Comparison of ENCODE assay signal across 14 mouse cellular contexts in genomic region chr7:101869163-101869500, GRCm38 (mm10). TPM values are rescaled to one million over a fixed set of nuclear protein-coding genes. Genes with fewer than 3 reads are reported as not detected.
DNase-seq lines count a peak whose midpoint lies in the region; ATAC-seq and TF ChIP-seq lines count a peak whose summit lies in the region.
"Had no signal": no experiment of that assay in that cellular context is flagged by ENCODE, and none has a peak within 500 bp of the region (broad histone marks: within the 10 kb centered on the region; RNA-seq: fewer than 3 reads in every experiment).

No protein-coding gene starts in this region.

- peak overlapping the region; percentile 77 for H3K27ac ChIP-seq in forebrain, embryonic 10.5 days
- H3K27ac ChIP-seq in forebrain, embryonic 13.5 days, result no peak overlapping the region
- peak overlapping the region; percentile 96 for H3K27ac ChIP-seq in ES-Bruce4 (ENCODE audit: insufficient read depth, low read length)
- H3K27ac ChIP-seq in intestine, embryonic 15.5 days, result peak overlapping the region; percentile 23; the same call in 1 of the 2 replicates
- H3K27ac ChIP-seq in embryonic facial prominence, embryonic 10.5 days (replicated peaks), result no peak overlapping the region
- H3K27ac ChIP-seq in gastrocnemius, adult 2 months, result no peak overlapping the region
- H3K27ac ChIP-seq: liver, embryonic 15.5 days; macrophage; neural tube, embryonic 12.5 days had no signal

- no peaks in the 10 kb centered on the region for H3K9me3 ChIP-seq in forebrain, embryonic 10.5 days
- H3K9me3 ChIP-seq in forebrain, embryonic 13.5 days (replicated peaks), result no peaks in the 10 kb centered on the region
- no peaks in the 10 kb centered on the region for H3K9me3 ChIP-seq in ES-Bruce4 (replicated peaks; ENCODE audit: control insufficient read depth, insufficient read depth, low read length, poor library complexity, severe bottlenecking)
- H3K9me3 ChIP-seq in intestine, embryonic 15.5 days, result no peaks in the 10 kb centered on the region
- H3K9me3 ChIP-seq in embryonic facial prominence, embryonic 10.5 days, result no peaks in the 10 kb centered on the region
- H3K9me3 ChIP-seq: liver, embryonic 15.5 days; neural tube, embryonic 12.5 days had no signal

- ATAC-seq in forebrain, embryonic 13.5 days, result no peak
- ATAC-seq in intestine, embryonic 15.5 days, result no peak; the same call in 1 of the 2 replicates

- H3K4me1 ChIP-seq in forebrain, embryonic 10.5 days, result peaks cover 26% of the 10 kb centered on the region
- H3K4me1 ChIP-seq in forebrain, embryonic 13.5 days, result 0 out of 2 replicates have a peak, but pooled peaks cover 2% of the 10 kb centered on the region
- no peaks in the 10 kb centered on the region for H3K4me1 ChIP-seq in ES-Bruce4 (ENCODE audit: control insufficient read depth, insufficient read depth, low read length)
- H3K4me1 ChIP-seq in intestine, embryonic 15.5 days (replicated peaks), result peaks cover 9% of the 10 kb centered on the region; the same call in 1 of the 2 replicates
- peaks cover 7% of the 10 kb centered on the region; the same call in 1 of the 2 replicates for H3K4me1 ChIP-seq in embryonic facial prominence, embryonic 10.5 days
- H3K4me1 ChIP-seq: neural tube, embryonic 12.5 days had no signal

- H3K4me3 ChIP-seq in forebrain, embryonic 10.5 days, result no peak overlapping the region
- no peak overlapping the region for H3K4me3 ChIP-seq in forebrain, embryonic 13.5 days
- H3K4me3 ChIP-seq in ES-Bruce4 (ENCODE audit: low read depth, low read length), result peak overlapping the region; percentile 46
- H3K4me3 ChIP-seq in intestine, embryonic 15.5 days (replicated peaks), result peak overlapping the region; percentile 37
- no peak overlapping the region for H3K4me3 ChIP-seq in embryonic facial prominence, embryonic 10.5 days
- H3K4me3 ChIP-seq in gastrocnemius, adult 2 months, result no peak overlapping the region
- H3K4me3 ChIP-seq: liver, embryonic 15.5 days; neural tube, embryonic 12.5 days had no signal

- TF ChIP-seq EP300 in ES-Bruce4 (IDR thresholded peaks at IDR 0.05; ENCODE audit: insufficient read depth, low read depth, low read length), result no peak

- no peak for TF ChIP-seq CTCF in ES-Bruce4 (IDR thresholded peaks at IDR 0.05; ENCODE audit: low read depth, low read length)
- no peak for TF ChIP-seq CTCF in gastrocnemius, adult 2 months (IDR thresholded peaks at IDR 0.05)

- intact Hi-C loops in gastrocnemius, adult 2 months (cut with DNase I), result no loop called here

- no peak for TF ChIP-seq POLR2A in ES-Bruce4 (IDR thresholded peaks at IDR 0.05; ENCODE audit: insufficient read depth, low read length)

- H3K27me3 ChIP-seq in forebrain, embryonic 10.5 days (ENCODE audit: poor library complexity, severe bottlenecking), result no peaks in the 10 kb centered on the region
- no peaks in the 10 kb centered on the region for H3K27me3 ChIP-seq in forebrain, embryonic 13.5 days
- H3K27me3 ChIP-seq in ES-Bruce4 (ENCODE audit: control insufficient read depth, insufficient read depth, low read length, poor library complexity, severe bottlenecking), result no peaks in the 10 kb centered on the region
- H3K27me3 ChIP-seq in intestine, embryonic 15.5 days (replicated peaks), result no peaks in the 10 kb centered on the region
- H3K27me3 ChIP-seq in embryonic facial prominence, embryonic 10.5 days (replicated peaks; ENCODE audit: low read depth, poor library complexity, severe bottlenecking), result no peaks in the 10 kb centered on the region
- H3K27me3 ChIP-seq: liver, embryonic 15.5 days; neural tube, embryonic 12.5 days had no signal

- no peak overlapping the region for H3K4me2 ChIP-seq in forebrain, embryonic 13.5 days
- H3K4me2 ChIP-seq in intestine, embryonic 15.5 days (replicated peaks), result peak overlapping the region; percentile 33
- H3K4me2 ChIP-seq: liver, embryonic 15.5 days; neural tube, embryonic 12.5 days had no signal

- no peak overlapping the region for H3K9ac ChIP-seq in forebrain, embryonic 13.5 days
- H3K9ac ChIP-seq in ES-Bruce4 (ENCODE audit: low read depth, poor library complexity, severe bottlenecking), result peak overlapping the region; percentile 71
- H3K9ac ChIP-seq in intestine, embryonic 15.5 days, result no peak overlapping the region
- H3K9ac ChIP-seq: liver, embryonic 15.5 days; neural tube, embryonic 12.5 days had no signal

- peak; percentile 48 for DNase-seq in forebrain, embryonic 10.5 days (ENCODE audit: extremely low spot score, low spot score)
- DNase-seq in kidney, postnatal 14 days, result peak; percentile 19
- no peak for DNase-seq in embryonic facial prominence, embryonic 10.5 days (ENCODE audit: low spot score)
- no peak for DNase-seq in lung, postnatal 10 days
- DNase-seq in gastrocnemius, adult 2 months, result no peak
- DNase-seq: gastrocnemius, postnatal 36 days; left cerebral cortex, postnatal 4 days had no signal

- WGBS in forebrain, embryonic 10.5 days, result 51% methylated on average over 7 of the region's 7 CpGs
- WGBS in forebrain, embryonic 13.5 days, result 46% methylated on average over 7 of the region's 7 CpGs
- 64% methylated on average over 7 of the region's 7 CpGs for WGBS in intestine, embryonic 15.5 days
- 55% methylated on average over 7 of the region's 7 CpGs for WGBS in embryonic facial prominence, embryonic 10.5 days

- no peaks in the 10 kb centered on the region for H3K36me3 ChIP-seq in forebrain, embryonic 10.5 days (replicated peaks)
- H3K36me3 ChIP-seq in forebrain, embryonic 13.5 days (ENCODE audit: poor library complexity, severe bottlenecking), result no peaks in the 10 kb centered on the region
- no peaks in the 10 kb centered on the region for H3K36me3 ChIP-seq in ES-Bruce4 (ENCODE audit: control insufficient read depth, insufficient read depth, low read length, poor library complexity, severe bottlenecking)
- no peaks in the 10 kb centered on the region for H3K36me3 ChIP-seq in intestine, embryonic 15.5 days
- no peaks in the 10 kb centered on the region for H3K36me3 ChIP-seq in embryonic facial prominence, embryonic 10.5 days (replicated peaks)
- H3K36me3 ChIP-seq: liver, embryonic 15.5 days; neural tube, embryonic 12.5 days had no signal

RNA-seq across cellular contexts. Expression of gene Folr1, which starts 1.5 kb away (rescaled TPM):
- polyA plus RNA-seq in forebrain, embryonic 10.5 days (2016; fragmentation: Nextera tagmentation; extraction: Ambion mirVana), result 11.9 and 13.1 TPM in 2 replicates
- polyA plus RNA-seq in forebrain, embryonic 13.5 days (2015; fragmentation: Nextera tagmentation; extraction: Ambion mirVana), result 8.6 and 20.1 TPM in 2 replicates
- 54.6 and 59.8 TPM in 2 replicates for polyA plus RNA-seq in ES-Bruce4 (2011; ENCODE audit: insufficient read depth, insufficient read length, low read depth, missing spikeins)
- polyA plus RNA-seq in intestine, embryonic 15.5 days (2015; fragmentation: Nextera tagmentation; extraction: Ambion mirVana), result 121 and 149 TPM in 2 replicates
- polyA plus RNA-seq in embryonic facial prominence, embryonic 10.5 days (2016; fragmentation: Nextera tagmentation; extraction: Ambion mirVana), result 1.2 and 2.4 TPM in 2 replicates
- 1 to 10 TPM; 2.4 to 2.8 TPM for total RNA-seq in gastrocnemius, adult 2 months (2021)
- total RNA-seq: common myeloid progenitor, adult 5-6 weeks had no signal
- polyA plus RNA-seq: macrophage had no signal

RNA-seq across cellular contexts. Expression of gene Anapc15, which starts 5.6 kb away (rescaled TPM):
- 122 and 127 TPM in 2 replicates for polyA plus RNA-seq in forebrain, embryonic 10.5 days (2016; fragmentation: Nextera tagmentation; extraction: Ambion mirVana)
- polyA plus RNA-seq in forebrain, embryonic 13.5 days (2015; fragmentation: Nextera tagmentation; extraction: Ambion mirVana), result 95.4 and 106 TPM in 2 replicates
- polyA plus RNA-seq in ES-Bruce4 (2011; ENCODE audit: insufficient read depth, insufficient read length, low read depth, missing spikeins), result 70.7 and 96.2 TPM in 2 replicates
- 71.5 and 74.7 TPM in 2 replicates for polyA plus RNA-seq in intestine, embryonic 15.5 days (2015; fragmentation: Nextera tagmentation; extraction: Ambion mirVana)
- polyA plus RNA-seq in embryonic facial prominence, embryonic 10.5 days (2016; fragmentation: Nextera tagmentation; extraction: Ambion mirVana), result 118 and 119 TPM in 2 replicates
- total RNA-seq in gastrocnemius, adult 2 months (2021), result 10 to 100 TPM; 17.3 to 26.6 TPM

RNA-seq across cellular contexts. Expression of gene Folr2, which starts 12.1 kb away (rescaled TPM):
- 0.47 and 0.68 TPM in 2 replicates for polyA plus RNA-seq in forebrain, embryonic 10.5 days (2016; fragmentation: Nextera tagmentation; extraction: Ambion mirVana)
- 0.67 and 0.75 TPM in 2 replicates for polyA plus RNA-seq in forebrain, embryonic 13.5 days (2015; fragmentation: Nextera tagmentation; extraction: Ambion mirVana)
- polyA plus RNA-seq in ES-Bruce4 (2011; ENCODE audit: insufficient read depth, insufficient read length, low read depth, missing spikeins), result 1.2 TPM in 2 replicates
- 2.3 and 2.9 TPM in 2 replicates for polyA plus RNA-seq in intestine, embryonic 15.5 days (2015; fragmentation: Nextera tagmentation; extraction: Ambion mirVana)
- polyA plus RNA-seq in embryonic facial prominence, embryonic 10.5 days (2016; fragmentation: Nextera tagmentation; extraction: Ambion mirVana), result 0.49 TPM in 1 of 2 replicates, not detected in the other
- 1 to 10 TPM in 1 of 2 experiments, under 1 TPM in 1; 0.77 to 4.3 TPM for total RNA-seq in gastrocnemius, adult 2 months (2021)
- total RNA-seq: common myeloid progenitor, adult 5-6 weeks had no signal

RNA-seq across cellular contexts. Expression of gene Inppl1, which starts 31.1 kb away (rescaled TPM):
- 45.8 and 46.2 TPM in 2 replicates for polyA plus RNA-seq in forebrain, embryonic 10.5 days (2016; fragmentation: Nextera tagmentation; extraction: Ambion mirVana)
- polyA plus RNA-seq in forebrain, embryonic 13.5 days (2015; fragmentation: Nextera tagmentation; extraction: Ambion mirVana), result 23.9 and 31.8 TPM in 2 replicates
- 64.0 and 67.9 TPM in 2 replicates for polyA plus RNA-seq in ES-Bruce4 (2011; ENCODE audit: insufficient read depth, insufficient read length, low read depth, missing spikeins)
- polyA plus RNA-seq in intestine, embryonic 15.5 days (2015; fragmentation: Nextera tagmentation; extraction: Ambion mirVana), result 34.9 and 35.4 TPM in 2 replicates
- polyA plus RNA-seq in embryonic facial prominence, embryonic 10.5 days (2016; fragmentation: Nextera tagmentation; extraction: Ambion mirVana), result 38.4 and 46.7 TPM in 2 replicates
- 10 to 100 TPM; 89.0 to 96.5 TPM for total RNA-seq in gastrocnemius, adult 2 months (2021)

RNA-seq across cellular contexts. Expression of gene Lamtor1, which starts 36.6 kb away (rescaled TPM):
- 157 and 165 TPM in 2 replicates for polyA plus RNA-seq in forebrain, embryonic 10.5 days (2016; fragmentation: Nextera tagmentation; extraction: Ambion mirVana)
- 152 and 158 TPM in 2 replicates for polyA plus RNA-seq in forebrain, embryonic 13.5 days (2015; fragmentation: Nextera tagmentation; extraction: Ambion mirVana)
- polyA plus RNA-seq in ES-Bruce4 (2011; ENCODE audit: insufficient read depth, insufficient read length, low read depth, missing spikeins), result 80.9 and 85.9 TPM in 2 replicates
- 184 and 199 TPM in 2 replicates for polyA plus RNA-seq in intestine, embryonic 15.5 days (2015; fragmentation: Nextera tagmentation; extraction: Ambion mirVana)
- 159 and 168 TPM in 2 replicates for polyA plus RNA-seq in embryonic facial prominence, embryonic 10.5 days (2016; fragmentation: Nextera tagmentation; extraction: Ambion mirVana)
- 100 to 1,000 TPM in 1 of 2 experiments, 10 to 100 TPM in 1; 93.2 to 107 TPM for total RNA-seq in gastrocnemius, adult 2 months (2021)

Comparison
In these comparisons a context has a peak if more than half of its experiments do, and no peak if none do; other contexts are left out.
1. H3K27ac ChIP-seq: peak in forebrain, embryonic 10.5 days (single experiment), ES-Bruce4 (single experiment) and intestine, embryonic 15.5 days (single experiment); none in forebrain, embryonic 13.5 days (single experiment), embryonic facial prominence, embryonic 10.5 days (single experiment) and gastrocnemius, adult 2 months (single experiment).
2. DNase-seq: peak in forebrain, embryonic 10.5 days (single experiment) and kidney, postnatal 14 days (single experiment); none in embryonic facial prominence, embryonic 10.5 days (single experiment), lung, postnatal 10 days (single experiment) and gastrocnemius, adult 2 months (single experiment).
3. H3K4me3 ChIP-seq: peak in ES-Bruce4 (single experiment) and intestine, embryonic 15.5 days (single experiment); none in forebrain, embryonic 10.5 days (single experiment), forebrain, embryonic 13.5 days (single experiment), embryonic facial prominence, embryonic 10.5 days (single experiment) and gastrocnemius, adult 2 months (single experiment).